Mouse (Mus musculus) left cerebral cortex, postnatal 14 days (tissue): ENCODE data around the gene Dnmt3c. TPM values are rescaled to one million over a fixed set of nuclear protein-coding genes. Genes with fewer than 3 reads are reported as not detected.
"Not testable (repeated sequence)": the region's sequence is repeated elsewhere in the genome, so short reads cannot be mapped to it uniquely, and the experiment has no call there.

Experiments used
- DNase-seq, 2 experiments: peaks; one replicate each; pipeline ENCODE4 v3.0.0; 2021 to 2022; ENCODE audit warnings: low spot score in 2 of 2, mixed read lengths in 1 of 2
- intact Hi-C: fragments of 180-260 bp; cut with DNase I; formaldehyde crosslinking; loops from one replicate; pipeline ENCODE4 v1.15.1; 2025
- long read RNA-seq, 2 experiments: library from polyadenylated mRNA; stranded (forward); transcript quantifications; one replicate each; pipeline ENCODE4 v2.0.0; 2021
- total RNA-seq, 2 experiments: library from RNA; stranded (reverse); gene quantifications; 2 replicates each; pipeline ENCODE4 v1.2.3; 2021

The Dnmt3c gene
- not detected for total RNA-seq
- long read RNA-seq, experiment 1: 0 reads
- long read RNA-seq, experiment 2: 0 reads

- intact Hi-C loops: no loop called here
- DNase-seq: no peak
Observed at GRCm38 (mm10) chr2:153696352-153696751, at the start of gene Dnmt3c. TSS of gene Dnmt3c (plus strand) at chr2:153696652.

GRCm38 (mm10) chr2:153648773-153649297 lies 47.6 kb upstream of the Dnmt3c start:
- DNase-seq: no peak
- intact Hi-C loops: no loop called here

- peak; percentile 38 to 53 for DNase-seq
- intact Hi-C loops: no loop called here
Observed at GRCm38 (mm10) chr2:153649298-153650013, 47.0 kb upstream of the Dnmt3c start, which contains the start of gene Dnmt3b. TSS of gene Dnmt3b (plus strand) at chr2:153649450.

GRCm38 (mm10) chr2:153650014-153650687 lies 46.3 kb upstream of the Dnmt3c start:
- DNase-seq: no peak
- intact Hi-C loops: no loop called here

DNA sequence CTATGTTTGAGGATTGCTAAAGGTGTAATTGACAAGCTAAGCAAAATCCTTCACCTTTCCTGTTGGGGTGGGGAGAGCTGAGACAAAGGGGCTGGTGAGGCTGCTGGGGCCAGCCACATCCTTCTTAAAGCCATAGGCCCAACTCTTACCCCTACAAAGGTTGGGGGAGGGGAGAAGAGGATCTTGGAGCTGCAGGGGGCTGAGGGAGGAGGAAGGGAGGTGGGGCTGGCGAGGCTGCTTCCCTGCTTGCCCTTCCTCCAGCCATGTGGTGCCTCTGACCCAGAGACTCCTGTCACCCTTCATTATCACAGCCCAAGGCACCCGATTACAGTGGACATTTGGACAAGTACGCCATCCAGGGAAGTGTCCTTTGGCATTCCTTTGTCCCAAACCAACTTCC lies 44.8 kb upstream of the Dnmt3c start:
- intact Hi-C loops: no loop called here

DNA sequence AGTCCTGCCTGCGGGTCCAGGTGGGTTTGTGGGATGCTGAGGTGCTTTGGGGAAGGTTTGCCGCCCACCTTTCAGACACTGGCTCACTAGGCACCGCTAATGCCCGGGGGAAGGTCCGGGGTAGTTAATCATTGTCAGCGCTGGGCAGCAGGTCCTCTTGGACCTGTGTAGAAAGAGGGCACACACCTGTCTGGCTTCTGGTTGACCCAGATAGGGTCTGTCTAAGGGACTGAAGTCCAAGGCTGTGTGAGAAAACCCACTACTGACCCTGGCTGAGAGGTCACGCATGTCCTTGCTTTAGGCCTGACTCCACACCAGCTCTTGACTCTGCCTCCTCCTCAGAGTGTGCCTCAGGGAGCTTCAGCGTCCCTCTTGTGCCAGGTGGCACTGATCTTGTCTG lies 38.8 kb upstream of the Dnmt3c start:
- intact Hi-C loops, DNase-seq: not testable (repeated sequence)

More for the DNA sequence above, 44.8 kb upstream of the Dnmt3c start:
- DNase-seq: no peak

GRCm38 (mm10) chr2:153660616-153661015 lies 35.8 kb upstream of the Dnmt3c start:
- intact Hi-C loops: loop anchor here (10.0 kb wide), 2 partner anchors 264 to 294 kb away; no protein-coding TSS in a partner anchor
- no peak for DNase-seq

GRCm38 (mm10) chr2:153665401-153665800 lies 31.1 kb upstream of the Dnmt3c start:
- intact Hi-C loops: loop anchor here (10.0 kb wide), 2 partner anchors 259 to 289 kb away; no protein-coding TSS in a partner anchor

DNA sequence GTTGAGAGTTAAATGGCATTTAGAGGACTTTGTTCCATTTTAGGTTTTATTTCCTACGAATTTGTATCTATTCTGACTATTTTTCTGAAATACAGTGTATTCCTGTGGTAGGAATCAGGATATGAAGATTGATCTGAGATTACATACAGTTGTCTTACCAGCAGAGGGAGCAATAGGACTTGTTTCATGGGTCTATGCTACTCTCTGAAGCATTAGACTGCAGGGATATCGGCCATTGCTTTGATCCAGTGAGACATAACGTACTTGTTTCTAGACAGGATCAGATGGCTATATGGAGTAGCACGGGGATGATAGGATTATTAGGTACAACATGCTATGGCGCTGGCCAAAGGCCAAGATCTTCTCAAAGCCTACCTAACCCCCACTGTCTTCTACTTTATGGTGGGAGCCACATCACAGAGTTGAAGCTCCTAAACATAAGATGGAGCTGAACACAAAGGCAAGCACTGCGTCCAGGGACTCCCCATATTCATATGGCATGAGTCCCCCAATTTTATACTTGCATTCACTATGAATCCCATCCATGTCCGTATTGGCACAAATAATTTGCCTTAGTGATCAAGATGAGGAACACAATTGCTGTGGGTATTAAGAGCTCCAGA lies 27.6 kb upstream of the Dnmt3c start:
- peak; percentile 62 to 88 for DNase-seq
- intact Hi-C loops: loop anchor here (1.0 to 10.0 kb wide), 3 partner anchors 182 to 286 kb away; no protein-coding TSS in a partner anchor

More at GRCm38 (mm10) chr2:153665401-153665800, 31.1 kb upstream of the Dnmt3c start:
- no peak for DNase-seq

DNA sequence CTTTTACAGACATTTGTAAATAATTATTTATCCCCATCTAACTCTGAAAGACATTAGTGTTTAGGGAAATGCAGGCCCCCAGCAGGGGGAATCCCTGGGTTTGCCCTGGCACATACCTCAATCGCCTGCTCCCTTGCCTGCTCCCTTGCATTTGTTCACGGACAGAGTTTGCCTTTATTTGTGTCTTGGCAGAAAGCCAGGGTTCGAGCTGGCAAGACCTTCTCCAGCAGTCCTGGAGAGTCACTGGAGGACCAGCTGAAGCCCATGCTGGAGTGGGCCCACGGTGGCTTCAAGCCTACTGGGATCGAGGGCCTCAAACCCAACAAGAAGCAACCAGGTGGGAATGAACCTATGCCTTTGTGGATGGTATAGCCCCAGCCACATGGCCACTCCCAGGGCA lies 26.3 kb upstream of the Dnmt3c start:
- peak in 1 of 2 experiments; percentile 13 for DNase-seq
- intact Hi-C loops: no loop called here

GRCm38 (mm10) chr2:153672619-153673018 lies 23.8 kb upstream of the Dnmt3c start:
- DNase-seq: no peak
- intact Hi-C loops: no loop called here

GRCm38 (mm10) chr2:153675364-153675763 lies 21.1 kb upstream of the Dnmt3c start:
- DNase-seq, intact Hi-C loops: not testable (repeated sequence)

DNA sequence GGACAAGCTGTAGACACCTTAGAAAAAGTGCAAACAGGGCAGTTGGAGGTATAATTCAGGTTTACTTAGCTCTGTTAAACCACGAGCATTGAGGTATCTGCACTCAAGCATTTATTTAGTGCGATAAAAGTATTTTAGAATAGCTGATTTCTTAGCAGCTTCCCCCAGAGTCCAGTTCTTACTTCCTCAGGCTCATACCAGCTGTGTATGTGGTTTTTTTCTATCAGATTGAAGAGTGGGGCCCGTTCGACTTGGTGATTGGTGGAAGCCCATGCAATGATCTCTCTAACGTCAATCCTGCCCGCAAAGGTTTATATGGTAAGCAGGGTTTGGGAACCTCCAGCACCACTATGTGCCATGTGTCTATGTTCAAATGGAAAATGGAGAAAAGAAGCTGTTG lies 19.5 kb upstream of the Dnmt3c start:
- intact Hi-C loops: no loop called here
- DNase-seq: no peak

DNA sequence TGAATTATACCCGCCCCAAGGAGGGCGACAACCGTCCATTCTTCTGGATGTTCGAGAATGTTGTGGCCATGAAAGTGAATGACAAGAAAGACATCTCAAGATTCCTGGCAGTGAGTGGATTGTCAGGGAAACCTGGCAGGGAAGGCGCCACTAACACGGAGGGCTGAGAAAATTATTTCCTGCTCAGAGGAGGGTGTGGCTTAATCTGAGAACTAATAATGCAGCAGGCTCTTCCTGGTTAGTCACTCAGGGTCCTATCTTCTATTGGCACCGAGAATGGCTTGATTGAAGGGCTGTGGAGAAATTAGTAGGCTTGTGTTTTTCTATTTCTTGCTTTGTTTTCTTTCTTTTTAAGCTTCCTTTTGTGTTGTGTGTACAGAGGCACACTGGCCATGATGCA lies 18.9 kb upstream of the Dnmt3c start:
- DNase-seq: no peak
- intact Hi-C loops: no loop called here

DNA sequence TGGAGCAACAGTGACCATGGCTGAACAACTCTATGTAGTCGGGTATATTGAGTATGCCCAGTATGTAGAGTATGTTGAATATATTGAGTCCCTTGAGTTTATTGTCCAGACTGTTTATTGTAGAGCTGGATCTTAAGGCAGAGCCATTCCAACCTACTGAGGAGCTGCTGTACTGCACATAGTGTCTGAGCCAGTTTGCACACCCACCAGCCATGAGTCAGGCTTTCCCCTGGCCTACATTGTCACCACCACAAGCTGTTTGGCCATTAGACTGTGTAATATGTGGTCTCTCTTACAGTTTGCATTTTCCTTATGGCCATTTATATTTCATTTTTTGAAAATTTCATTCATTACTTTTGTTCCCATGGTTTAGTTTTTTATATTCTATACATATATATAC lies 16.5 kb upstream of the Dnmt3c start:
- DNase-seq: peak; percentile 23 to 39
- intact Hi-C loops: no loop called here

- DNase-seq, intact Hi-C loops: not testable (repeated sequence)
Observed at GRCm38 (mm10) chr2:153693413-153693812, 3.0 kb upstream of the Dnmt3c start.

GRCm38 (mm10) chr2:153694462-153695085 lies 1.9 kb upstream of the Dnmt3c start:
- DNase-seq: peak; percentile 17 to 23
- intact Hi-C loops: no loop called here

GRCm38 (mm10) chr2:153703389-153703788 lies 6.9 kb downstream of the Dnmt3c start:
- intact Hi-C loops: no loop called here
- no peak for DNase-seq

- DNase-seq: peak in 1 of 2 experiments; percentile 14
- intact Hi-C loops: loop anchor here (5.0 kb wide), 1 partner anchor 81 kb away; no protein-coding TSS in a partner anchor
Observed at GRCm38 (mm10) chr2:153710701-153711330, 14.4 kb downstream of the Dnmt3c start.
